Mouse (Mus musculus): ENCODE results near the gene Zg16.
"Not testable (repeated sequence)": the region's sequence is repeated elsewhere in the genome, so short reads cannot be mapped to it uniquely, and the experiment has no call there.

The Zg16 gene

DNA sequence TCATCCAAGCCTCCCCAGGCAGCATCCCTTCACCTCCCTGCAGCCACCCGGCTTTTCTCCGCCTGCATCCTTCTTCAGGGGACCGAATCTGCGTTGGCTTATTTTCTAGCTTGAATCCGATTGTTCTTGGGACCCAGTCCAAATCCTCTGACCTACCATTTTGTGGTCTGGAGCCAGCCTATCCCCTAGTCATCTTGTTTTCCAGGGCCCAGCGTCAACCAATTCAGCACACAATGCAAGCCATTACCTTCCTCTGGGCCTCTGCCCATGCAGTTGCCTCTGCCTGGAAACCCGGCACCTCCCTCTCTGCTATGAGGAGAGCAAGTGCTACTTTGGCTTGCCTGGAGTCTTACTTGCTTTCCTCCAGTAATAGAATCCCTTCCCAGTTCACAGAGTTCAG lies 18.4 kb upstream of the Zg16 start:
- intact Hi-C loops (cut with DNase I), result loop anchor here (10.0 kb wide), 1 partner anchor 351 kb away; the partner anchor contains the start of gene Mapk3

DNA sequence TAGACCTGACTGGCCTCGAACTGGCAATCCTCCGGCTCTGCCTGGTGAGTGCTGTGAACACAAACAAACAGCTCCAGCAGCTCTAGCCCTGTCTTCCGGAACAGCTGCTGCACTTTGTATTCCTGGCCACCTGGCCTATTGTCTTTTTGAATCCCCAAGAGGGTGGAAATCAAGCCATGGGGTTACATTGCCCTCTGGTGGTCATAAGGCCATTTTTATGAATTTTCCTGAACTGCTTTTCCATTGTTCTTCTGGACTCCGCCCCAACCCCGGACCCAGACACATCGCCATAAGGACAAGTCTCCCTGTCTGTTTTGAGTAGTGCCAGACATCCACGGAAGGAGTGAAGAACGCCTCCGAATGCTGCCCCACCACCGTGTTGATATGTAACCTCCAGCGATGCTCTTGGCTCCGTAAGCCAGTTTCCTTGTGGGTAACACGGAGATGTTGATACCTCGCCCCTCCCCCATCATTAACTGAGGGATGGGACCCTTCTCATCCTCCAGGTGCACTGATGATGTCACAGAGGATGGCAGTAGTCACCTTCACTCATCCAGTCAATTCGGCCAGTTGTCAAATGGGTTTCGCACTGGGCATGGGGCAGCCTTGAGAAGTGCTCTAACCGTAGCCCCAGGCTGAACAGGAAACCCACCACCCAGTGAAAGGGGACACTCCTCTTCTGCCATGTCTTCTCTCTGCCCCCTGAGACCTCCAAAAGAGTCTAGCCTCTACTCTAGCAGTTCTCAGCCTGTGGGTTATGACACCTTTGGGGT lies 17.6 kb upstream of the Zg16 start:
- intact Hi-C loops (cut with DNase I), result loop anchor here (1.0 to 10.0 kb wide), 5 partner anchors 62 to 350 kb away; partner anchors contain the start of genes Kif22, Mapk3, Maz and Sez6l2

DNA sequence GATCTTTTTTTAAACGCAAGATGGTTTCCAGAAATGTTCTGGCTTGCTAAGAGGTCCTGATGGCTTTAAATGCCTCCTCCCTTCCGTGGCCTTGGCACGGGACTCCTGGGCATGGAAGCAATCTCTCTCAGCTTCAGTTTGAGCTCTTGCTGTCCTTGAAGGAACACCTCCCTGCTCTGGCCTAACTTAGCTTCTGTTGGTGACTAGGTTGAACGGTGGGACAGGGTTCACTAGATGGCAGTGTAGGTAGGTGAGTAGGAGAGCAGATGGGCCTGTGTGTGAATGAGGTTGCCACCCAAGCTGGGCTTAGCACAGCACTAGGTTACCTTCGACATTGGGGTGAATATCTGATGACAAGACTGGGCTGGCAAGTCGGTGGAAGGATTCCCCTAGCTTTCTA lies 16.8 kb upstream of the Zg16 start:
- intact Hi-C loops (cut with DNase I), result loop anchor here (1.0 to 10.0 kb wide), 5 partner anchors 62 to 349 kb away; partner anchors contain the start of genes Kif22, Mapk3, Maz and Sez6l2

DNA sequence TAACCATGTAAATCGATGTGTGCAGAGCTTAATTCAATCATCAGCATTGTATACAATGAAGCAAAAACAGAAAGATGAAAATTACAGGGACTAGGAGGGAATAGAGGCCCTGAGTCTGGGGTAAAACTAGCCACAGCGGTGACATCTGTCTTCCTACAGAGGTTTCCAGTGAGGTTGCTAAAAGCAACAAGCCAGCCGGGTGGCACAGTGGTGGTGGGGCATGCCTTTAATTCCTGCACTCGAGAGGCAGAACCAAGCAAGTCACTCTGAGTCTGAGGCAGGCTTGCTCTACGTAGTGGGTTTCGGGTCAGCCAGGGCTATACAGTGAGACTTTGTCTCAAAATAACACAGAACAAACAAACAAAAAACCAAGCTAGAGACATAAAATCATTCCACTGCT lies 15.0 kb upstream of the Zg16 start:
- intact Hi-C loops (cut with DNase I), result loop anchor here (5.0 to 10.0 kb wide), 4 partner anchors 60 to 347 kb away; partner anchors contain the start of genes Kif22, Mapk3, Maz and Sez6l2

DNA sequence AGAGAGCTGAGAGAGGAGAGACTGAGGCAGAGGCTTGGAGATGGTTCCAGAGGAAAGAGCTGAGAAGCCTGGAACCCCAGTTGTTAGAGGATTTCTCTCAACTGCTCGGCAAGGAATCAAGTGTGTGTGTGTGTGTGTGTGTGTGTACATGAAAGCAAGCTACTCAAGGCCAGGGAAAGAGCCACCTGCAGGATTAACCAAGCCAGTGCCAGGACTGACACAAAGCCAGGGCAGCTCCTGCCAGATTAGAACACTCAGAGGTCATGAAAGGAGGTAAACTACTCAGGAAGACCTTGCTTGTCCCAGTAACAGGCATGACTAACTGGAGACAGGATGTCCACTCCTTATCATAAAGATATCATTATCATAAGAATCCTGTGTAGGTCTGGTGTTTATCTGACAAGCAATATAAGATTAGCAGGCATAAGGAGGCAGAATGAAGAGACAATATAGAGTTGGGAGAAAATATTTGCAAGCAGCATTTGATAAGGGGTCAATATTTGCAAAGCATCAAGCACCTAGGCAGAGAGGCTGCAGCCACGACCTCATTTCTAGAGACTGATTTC lies 14.4 kb upstream of the Zg16 start:
- intact Hi-C loops (cut with DNase I), result loop anchor here (5.0 to 10.0 kb wide), 4 partner anchors 59 to 347 kb away; partner anchors contain the start of genes Kif22, Mapk3, Maz and Sez6l2

DNA sequence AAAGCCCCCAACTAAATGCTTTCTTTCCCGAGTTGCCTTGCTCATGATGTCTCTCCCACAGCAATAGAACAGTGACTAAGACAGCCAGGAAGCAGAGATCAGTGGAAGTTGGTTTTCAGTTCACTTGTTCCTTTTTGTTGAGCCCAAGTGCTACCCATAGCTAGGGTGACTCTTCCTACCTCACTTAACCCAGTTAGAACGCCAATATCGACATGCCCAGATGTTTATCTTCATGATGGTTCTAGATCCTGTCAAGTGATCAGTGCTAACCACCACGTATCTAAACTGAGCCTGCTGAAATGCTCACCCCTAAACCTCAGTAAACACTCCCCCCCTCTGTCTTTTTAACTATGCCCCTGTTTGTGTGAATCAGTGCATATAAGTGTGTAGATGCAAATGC lies 12.4 kb upstream of the Zg16 start:
- intact Hi-C loops (cut with DNase I), result no loop called here

DNA sequence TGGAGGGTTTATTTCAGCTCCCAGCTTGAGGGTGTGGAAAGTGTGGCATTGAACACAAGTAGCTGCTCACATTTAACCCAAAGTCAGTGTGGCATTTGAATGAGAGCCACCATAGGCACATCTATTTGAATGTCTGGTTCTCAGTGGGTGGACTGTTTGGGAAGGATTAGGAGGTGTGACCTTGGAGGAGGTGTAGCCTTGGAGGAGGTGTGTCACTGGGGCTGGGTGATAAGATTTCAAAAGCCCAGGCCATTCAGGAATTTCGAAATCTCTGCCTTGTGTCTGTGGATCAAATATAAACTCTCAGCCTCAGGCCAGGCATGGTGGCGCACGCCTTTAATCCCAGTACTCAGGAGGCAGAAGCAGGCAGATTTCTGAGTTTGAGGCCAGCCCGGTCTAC lies 11.8 kb upstream of the Zg16 start:
- intact Hi-C loops (cut with DNase I), result no loop called here

DNA sequence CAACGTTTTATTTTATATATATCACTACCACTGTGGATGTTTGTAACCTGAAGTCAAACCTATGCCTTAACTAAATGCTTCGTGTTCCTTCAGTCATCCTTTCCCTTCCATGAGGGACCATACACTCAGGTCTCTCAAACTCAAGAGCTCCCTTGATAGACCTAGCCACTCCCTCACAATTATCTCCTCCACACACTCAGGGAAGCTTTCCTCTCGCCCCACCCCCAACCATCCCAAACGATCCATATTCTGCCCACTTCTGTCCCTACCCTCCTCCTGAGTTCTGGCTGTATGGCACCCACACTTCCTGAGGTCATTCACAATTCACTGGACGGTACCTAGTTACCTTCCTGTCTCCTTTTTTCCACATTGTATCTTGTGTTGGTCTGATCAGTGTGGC lies 11.4 kb upstream of the Zg16 start:
- intact Hi-C loops (cut with DNase I), result no loop called here

DNA sequence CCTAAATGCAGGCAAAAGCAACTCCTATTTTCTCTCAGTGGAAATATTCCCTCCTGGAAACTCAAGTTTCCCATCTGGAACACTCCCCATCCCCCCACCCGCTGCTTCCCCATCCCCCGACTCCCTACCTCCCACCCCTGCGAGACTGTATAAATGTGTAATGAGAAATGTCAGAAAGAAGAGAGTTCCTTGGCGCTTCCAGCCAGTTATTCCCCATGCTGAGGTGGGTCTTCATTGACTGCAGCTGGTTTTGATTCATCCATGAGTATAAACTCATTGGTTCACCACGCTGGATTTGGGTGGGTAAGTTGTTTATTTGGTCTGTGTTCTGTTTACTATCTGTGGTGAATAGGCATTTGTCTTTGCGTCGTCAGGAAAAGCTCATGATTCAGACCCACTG lies 9.3 kb upstream of the Zg16 start:
- intact Hi-C loops (cut with DNase I), result no loop called here

DNA sequence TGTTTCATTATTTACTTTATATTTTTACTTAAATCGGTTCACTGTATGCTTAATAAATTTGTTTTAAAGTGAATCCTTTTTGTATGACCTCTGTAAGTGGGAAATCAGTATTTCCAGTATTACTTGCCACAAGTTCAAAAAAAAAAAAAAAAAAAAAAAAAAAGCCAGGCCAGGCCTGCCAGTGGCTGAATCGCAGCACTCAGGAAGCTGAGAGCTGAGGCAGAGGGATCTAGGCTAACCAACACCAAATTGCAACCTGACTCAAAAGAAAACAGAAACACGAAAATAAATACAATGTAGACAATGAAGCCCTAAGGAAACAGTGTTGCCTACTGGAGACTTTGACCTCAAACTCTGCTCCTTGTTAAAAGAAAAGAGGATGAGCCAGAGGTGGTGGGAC lies 6.8 kb upstream of the Zg16 start:
- intact Hi-C loops (cut with DNase I), result no loop called here

DNA sequence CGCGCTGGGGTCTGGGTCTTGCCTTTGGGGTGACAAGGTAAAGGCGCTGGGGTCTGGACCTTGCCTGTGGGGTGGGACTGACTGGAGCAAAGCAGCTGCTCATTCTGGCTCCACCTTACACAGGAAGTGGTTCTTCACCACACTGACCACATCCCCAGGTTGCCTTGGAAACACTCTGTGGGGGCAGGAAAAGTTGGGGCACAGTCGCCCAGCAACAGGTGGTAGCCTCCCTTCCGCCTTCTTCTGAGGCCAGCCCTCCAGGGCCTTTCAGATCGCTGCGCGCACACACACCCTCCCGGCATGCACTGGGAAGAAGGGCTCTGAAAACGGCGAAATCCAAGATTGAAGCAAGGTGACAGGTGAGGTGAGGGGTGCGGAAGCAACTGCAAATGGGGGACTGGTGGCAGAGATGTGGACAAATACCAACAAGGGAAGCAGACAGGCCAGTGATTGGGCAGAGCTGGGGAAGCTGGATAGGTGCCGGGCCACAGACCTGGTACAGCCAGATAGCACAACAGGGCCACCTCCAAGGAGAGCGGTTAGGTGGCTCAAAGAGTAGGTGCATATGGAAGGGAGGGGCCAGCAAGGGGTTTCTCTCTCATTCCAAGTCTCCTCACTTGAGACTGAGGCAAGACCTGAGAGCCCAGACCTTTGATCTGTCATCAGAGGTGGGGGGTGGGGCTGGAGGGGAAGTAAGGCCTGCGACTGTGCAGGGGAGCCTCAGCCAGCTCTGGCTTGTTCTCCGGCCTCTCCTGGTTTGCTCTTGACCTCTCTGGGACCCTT lies 4.2 kb upstream of the Zg16 start, which contains the start of gene AI467606:
AI467606 (plus strand) TSS at position 246 of the 783 bp plus-strand sequence.
- intact Hi-C loops (cut with DNase I), result no loop called here

DNA sequence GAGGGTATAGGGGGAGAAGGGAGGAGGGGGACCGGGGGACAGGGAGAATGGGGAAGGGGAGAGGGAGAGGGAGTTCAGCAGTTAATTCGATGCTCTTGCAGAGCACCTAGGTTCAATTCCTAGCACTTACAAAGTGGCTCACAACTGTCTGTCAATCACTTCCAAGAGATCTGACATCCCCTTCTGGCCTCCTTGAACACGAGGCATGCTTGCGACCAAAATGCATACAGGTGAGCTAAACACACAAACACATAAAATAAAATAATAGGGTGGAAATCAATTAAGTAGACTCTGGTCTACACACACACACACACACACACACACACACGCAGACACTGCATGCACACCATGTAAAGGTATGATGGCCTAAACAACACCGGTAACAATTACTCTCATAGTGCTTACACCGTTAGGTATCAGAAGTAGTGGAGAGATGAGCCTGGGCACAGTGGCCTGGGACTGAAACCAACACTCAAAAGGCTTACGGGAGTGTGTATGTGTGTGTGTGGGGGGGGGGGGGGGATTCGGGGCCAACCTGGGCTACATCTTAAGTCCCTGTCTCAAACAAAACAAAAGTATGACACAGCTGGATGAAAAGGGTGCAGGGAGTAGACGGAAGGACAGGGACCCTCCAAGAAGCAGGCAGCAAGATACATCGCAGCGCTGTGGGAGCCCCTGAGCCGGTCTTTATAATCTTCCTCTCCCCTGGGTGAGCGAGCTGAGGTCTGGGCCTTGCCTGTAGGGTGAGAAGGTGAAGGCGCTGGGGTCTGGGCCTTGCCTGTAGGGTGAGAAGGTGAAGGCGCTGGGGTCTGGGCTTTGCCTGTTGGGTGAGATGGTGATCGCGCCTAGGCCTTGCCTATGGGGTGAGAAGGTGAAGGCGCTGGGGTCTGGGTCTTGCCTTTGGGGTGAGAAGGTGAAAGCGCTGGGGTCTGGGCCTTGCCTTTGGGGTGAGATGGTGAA lies 3.3 kb upstream of the Zg16 start:
- intact Hi-C loops (cut with DNase I), result no loop called here

DNA sequence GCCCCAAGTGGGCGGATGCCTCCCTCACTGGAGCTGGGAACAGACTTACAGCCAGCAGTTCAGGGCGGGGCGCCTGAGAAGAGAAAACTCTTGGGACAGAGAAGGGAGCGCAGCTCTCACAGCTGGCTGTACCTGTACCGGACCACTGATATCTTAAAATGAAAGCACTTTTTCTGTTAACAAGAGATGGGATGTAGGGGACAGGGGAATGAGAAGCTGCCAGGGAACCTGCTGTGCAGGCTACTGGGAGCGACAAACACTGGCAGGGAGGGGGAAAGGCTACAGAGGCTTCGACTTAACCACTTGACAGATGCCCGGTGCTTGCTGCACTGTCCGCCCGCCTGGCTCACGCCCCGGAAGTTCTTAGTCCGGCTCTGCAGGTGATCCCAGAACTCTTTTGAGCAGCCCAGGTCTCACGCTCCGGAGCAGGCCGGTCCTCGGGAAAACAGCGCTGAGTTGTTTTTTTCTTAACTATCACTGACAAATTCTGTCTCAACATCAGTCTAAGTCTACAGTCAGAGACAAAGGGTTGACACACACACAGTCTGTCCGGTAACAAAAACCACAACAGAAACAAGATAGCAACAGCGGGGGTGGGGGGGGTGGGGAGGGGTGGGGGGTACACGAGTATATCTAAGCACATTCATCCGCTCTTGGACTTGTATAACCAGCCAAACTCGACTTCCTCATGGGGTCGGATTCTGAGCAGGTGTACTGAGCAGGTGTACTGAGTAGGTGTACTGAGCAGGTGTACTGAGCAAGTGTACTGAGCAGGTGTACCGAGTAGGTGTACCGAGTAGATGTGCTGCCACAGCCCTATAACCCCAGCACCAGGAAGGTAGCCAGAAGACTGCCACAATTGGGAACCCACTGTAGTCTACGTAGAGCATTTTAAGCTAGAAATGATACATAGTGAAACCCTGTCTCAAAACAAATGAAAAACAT lies 2.0 kb upstream of the Zg16 start:
- intact Hi-C loops (cut with DNase I), result no loop called here

DNA sequence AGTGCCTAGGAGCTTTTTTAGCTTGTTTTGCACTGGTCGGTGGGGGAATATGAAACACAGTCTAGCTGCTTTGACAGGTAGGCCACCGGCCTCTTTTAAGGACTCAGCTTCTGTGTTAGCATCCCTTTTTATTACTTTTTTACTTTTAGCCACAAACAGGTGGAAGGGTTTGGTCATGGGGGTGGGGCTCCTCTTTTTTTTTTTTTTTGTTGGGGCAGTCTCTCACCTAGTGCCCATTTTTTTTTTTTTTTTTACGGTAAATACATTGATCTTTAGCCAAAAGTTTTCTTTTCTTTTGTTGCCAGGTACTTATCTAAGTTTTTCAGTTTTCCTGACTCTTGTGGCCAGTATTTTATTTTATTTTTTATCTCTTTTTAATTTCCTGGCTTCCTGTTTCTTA lies 955 bp upstream of the Zg16 start:
- intact Hi-C loops (cut with DNase I), result no loop called here

DNA sequence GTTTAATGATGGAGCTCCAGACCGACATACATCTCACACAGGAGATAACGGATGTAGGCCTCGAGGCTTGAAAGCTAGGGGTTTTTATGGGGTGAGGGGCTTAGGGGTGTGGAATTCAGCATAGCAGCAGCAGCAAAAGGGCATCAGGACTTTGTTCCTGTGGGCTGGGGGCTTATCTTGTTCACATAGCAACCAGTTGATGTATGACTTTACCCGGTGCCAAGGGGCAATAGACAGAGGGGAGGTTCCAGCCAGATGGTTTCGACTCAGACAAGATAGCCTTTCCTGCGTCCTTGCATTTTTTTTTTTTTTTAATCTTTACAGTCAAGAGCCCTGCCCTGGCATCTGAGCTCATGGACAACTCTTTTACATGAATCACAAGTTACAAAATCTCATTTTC lies 1.4 kb downstream of the Zg16 start:
- intact Hi-C loops (cut with DNase I), result not testable (repeated sequence)

DNA sequence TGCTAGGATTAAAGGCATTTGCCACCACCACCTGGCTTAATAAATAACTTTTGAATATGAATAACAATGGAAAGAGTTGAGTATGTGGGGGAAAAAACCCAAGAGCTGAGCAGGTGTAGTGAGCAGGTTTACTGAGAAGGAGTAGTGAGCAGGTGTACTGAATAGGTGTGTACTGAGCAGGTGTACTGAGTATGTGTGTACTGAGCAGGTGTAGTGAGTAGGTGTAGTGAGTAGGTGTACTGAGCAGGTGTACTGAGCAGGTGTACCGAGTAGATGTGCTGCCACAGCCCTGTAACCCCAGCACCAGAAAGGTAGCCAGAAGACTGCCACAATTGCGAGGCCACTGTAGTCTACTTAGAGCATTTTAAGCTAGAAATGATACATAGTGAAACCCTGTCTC lies 2.3 kb downstream of the Zg16 start:
- intact Hi-C loops (cut with DNase I), result no loop called here

DNA sequence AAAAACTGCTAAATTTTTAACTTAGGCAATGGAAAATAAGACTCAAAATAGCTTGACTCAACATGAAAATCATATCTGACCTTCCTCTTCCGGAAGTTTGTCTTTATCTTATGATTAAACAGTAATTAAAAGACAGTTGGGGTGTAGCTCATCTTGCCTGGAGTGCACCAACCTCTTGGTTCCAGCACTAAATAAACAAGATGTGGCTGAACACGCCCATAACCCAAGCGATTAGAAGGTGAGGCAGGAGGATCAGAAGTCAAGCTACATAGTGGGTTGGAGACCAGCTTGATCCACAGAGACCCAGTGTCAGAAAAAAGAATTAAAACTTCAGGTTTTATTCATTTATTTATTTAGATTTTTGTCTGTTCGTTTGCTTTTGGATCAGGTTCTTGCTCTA lies 3.4 kb downstream of the Zg16 start:
- intact Hi-C loops (cut with DNase I), result no loop called here

DNA sequence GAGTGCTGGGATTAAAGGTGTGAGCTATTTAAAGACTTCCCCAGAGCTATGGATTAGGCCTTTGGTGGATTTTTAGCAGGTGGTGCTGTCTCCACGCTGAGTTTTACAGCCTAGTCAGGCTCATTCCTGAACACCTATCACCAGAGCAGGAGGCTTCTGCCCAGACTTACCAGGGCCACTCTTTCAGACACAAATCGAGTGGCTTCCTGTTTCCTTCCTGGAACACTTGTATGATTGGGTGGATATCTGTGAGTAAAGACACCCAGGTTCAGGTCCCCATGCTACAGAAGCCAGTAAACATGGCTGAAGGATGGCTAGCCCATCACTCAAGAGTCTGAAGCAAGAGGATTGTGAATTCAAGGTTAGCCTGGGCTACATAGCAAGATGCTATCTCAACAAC lies 4.1 kb downstream of the Zg16 start:
- intact Hi-C loops (cut with DNase I), result no loop called here

DNA sequence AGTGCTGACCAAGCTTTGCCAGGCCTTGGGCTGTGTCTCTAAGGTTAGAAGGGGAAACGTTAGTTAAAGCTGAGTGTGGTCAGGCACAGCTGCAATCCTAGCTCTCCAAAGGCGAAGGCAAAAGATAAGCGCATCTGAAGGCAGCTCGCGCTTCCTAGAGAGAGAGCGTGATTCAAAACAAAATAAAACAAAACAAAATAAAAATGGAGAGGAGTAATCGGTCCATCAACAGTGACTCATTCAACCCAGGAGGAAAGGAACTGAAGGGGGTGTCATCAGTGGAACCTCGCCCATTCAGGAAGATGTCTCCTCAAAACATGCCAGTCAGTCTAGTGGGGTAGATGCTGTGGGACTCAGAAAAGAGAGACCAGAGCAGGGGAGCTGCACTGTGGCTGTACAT lies 4.9 kb downstream of the Zg16 start:
- intact Hi-C loops (cut with DNase I), result no loop called here

DNA sequence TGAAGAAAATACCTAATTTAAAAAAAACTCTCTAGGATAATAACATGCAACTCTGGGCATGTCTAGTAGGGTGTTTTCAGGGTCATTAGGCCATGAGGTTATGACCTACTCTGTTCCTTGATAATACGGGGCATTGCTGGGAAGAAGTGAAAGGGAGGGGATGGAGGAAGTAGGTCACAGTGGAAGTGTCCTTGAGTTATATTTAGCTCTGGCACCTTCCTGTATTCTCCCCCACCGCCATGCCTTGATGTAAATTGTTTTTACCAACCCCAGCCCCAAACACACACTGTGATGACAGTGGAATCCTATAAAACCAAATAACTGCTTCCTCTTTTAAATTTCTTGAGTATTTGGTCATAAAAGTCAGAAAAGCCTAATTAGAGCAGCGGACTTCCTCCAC lies 7.1 kb downstream of the Zg16 start:
- intact Hi-C loops (cut with DNase I), result no loop called here

Data from adrenal gland (tissue).